Mouse (Mus musculus) embryonic fibroblast, embryonic 13.5 days (primary cell): ENCODE measurements around the gene Zfhx3.

ENCODE experiments used
- CTCF ChIP-seq: IDR thresholded peaks from 2 replicates; pipeline ENCODE4 v1.5.1; 2011; ENCODE audit warnings: mild to moderate bottlenecking, control low read depth, low read length, moderate library complexity, borderline replicate concordance; ENCODE audit not compliant: insufficient read depth
- POLR2A ChIP-seq: IDR thresholded peaks from 2 replicates; pipeline ENCODE4 v1.6.1; 2011; ENCODE audit warnings: low read depth, mild to moderate bottlenecking, control low read depth, low read length, moderate library complexity

- no peak for TF ChIP-seq CTCF
- no peak for TF ChIP-seq POLR2A
Observed at GRCm38 (mm10) chr8:108363435-108363834, 421.0 kb downstream of the Zfhx3 start.
